Mouse (Mus musculus) left cerebral cortex, adult 18-20 months (tissue): ENCODE data around the gene Pogz. TPM values are rescaled to one million over a fixed set of nuclear protein-coding genes. Genes with fewer than 3 reads are reported as not detected.
A peak's percentile ranks its signal among the peaks of the same experiment; 100 is the strongest.

Experiments
- DNase-seq, 2 experiments: peaks; one replicate each; pipeline ENCODE4 v3.0.0; 2021 to 2022; ENCODE audit warnings: low spot score in 2 of 2, mixed read lengths in 1 of 2
- long read RNA-seq, 2 experiments: library from polyadenylated mRNA; stranded (forward); transcript quantifications; one replicate each; pipeline ENCODE4 v2.0.0; 2021
- total RNA-seq, 2 experiments: library from RNA; stranded (reverse); gene quantifications; 2 replicates each; pipeline ENCODE4 v1.2.3; 2021

Gene Pogz
- total RNA-seq = 10 to 100 TPM; 53.4 to 54.2 TPM
- long read RNA-seq, experiment 1, partial matches to known transcripts = 4 of 16 reads
- long read RNA-seq, experiment 1, other reads (novel, unspliced or antisense) = 12 of 16 reads
- long read RNA-seq, experiment 2, partial matches to known transcripts = 2 of 11 reads
- long read RNA-seq, experiment 2, other reads (novel, unspliced or antisense) = 9 of 11 reads

- peak; percentile 94 to 96 for DNase-seq
Observed at GRCm38 (mm10) chr3:94837183-94837890, at the start of gene Pogz. Gene Pogz, plus strand, starts transcription at chr3:94837567.

GRCm38 (mm10) chr3:94789071-94789470 lies 48.3 kb upstream of the Pogz start:
- DNase-seq = no peak

- DNase-seq = no peak
Observed at GRCm38 (mm10) chr3:94789516-94789915, 47.9 kb upstream of the Pogz start.

GRCm38 (mm10) chr3:94792258-94792657 lies 45.1 kb upstream of the Pogz start:
- no peak for DNase-seq

GRCm38 (mm10) chr3:94793672-94794071 lies 43.7 kb upstream of the Pogz start:
- DNase-seq = no peak

GRCm38 (mm10) chr3:94794359-94794758 lies 43.0 kb upstream of the Pogz start:
- no peak for DNase-seq

GRCm38 (mm10) chr3:94795596-94796140 lies 41.7 kb upstream of the Pogz start:
- DNase-seq = no peak

- DNase-seq = no peak
Observed at GRCm38 (mm10) chr3:94796181-94796580, 41.2 kb upstream of the Pogz start.

GRCm38 (mm10) chr3:94804146-94804545 lies 33.2 kb upstream of the Pogz start:
- DNase-seq = no peak

- no peak for DNase-seq
Observed at GRCm38 (mm10) chr3:94804976-94805375, 32.4 kb upstream of the Pogz start.

GRCm38 (mm10) chr3:94808296-94808695 lies 29.1 kb upstream of the Pogz start:
- DNase-seq = no peak

- DNase-seq = no peak
Observed at GRCm38 (mm10) chr3:94811628-94812027, 25.7 kb upstream of the Pogz start.

GRCm38 (mm10) chr3:94813651-94814050 lies 23.7 kb upstream of the Pogz start:
- no peak for DNase-seq

- no peak for DNase-seq
Observed at GRCm38 (mm10) chr3:94814063-94814462, 23.3 kb upstream of the Pogz start.

GRCm38 (mm10) chr3:94814663-94815062 lies 22.7 kb upstream of the Pogz start:
- DNase-seq = no peak

GRCm38 (mm10) chr3:94815603-94816002 lies 21.8 kb upstream of the Pogz start:
- DNase-seq = no peak

- no peak for DNase-seq
Observed at GRCm38 (mm10) chr3:94817731-94818130, 19.6 kb upstream of the Pogz start.

- no peak for DNase-seq
Observed at GRCm38 (mm10) chr3:94819452-94820425, 17.6 kb upstream of the Pogz start.

- peak in 1 of 2 experiments; percentile 30 for DNase-seq
Observed at GRCm38 (mm10) chr3:94821008-94821638, 16.2 kb upstream of the Pogz start.

- no peak for DNase-seq
Observed at GRCm38 (mm10) chr3:94822082-94822481, 15.3 kb upstream of the Pogz start.

- no peak for DNase-seq
Observed at GRCm38 (mm10) chr3:94824110-94824509, 13.3 kb upstream of the Pogz start.
